Mouse (Mus musculus): Measurements from ENCODE around the gene Ptges2. TPM values are rescaled to one million over a fixed set of nuclear protein-coding genes. Genes with fewer than 3 reads are reported as not detected.

The Ptges2 gene
- 39.1 TPM for polyA plus RNA-seq (2012; fragmentation: generic; extraction: Trizol)
- long read RNA-seq, experiment 1, full-length matches to known transcripts: 54 of 61 reads
- long read RNA-seq, experiment 1, partial matches to known transcripts: 2 of 61 reads
- long read RNA-seq, experiment 1, other reads (novel, unspliced or antisense): 5 of 61 reads
- long read RNA-seq, experiment 2, full-length matches to known transcripts: 64 of 72 reads
- long read RNA-seq, experiment 2, partial matches to known transcripts: 0 of 72 reads
- long read RNA-seq, experiment 2, other reads (novel, unspliced or antisense): 8 of 72 reads

DNA sequence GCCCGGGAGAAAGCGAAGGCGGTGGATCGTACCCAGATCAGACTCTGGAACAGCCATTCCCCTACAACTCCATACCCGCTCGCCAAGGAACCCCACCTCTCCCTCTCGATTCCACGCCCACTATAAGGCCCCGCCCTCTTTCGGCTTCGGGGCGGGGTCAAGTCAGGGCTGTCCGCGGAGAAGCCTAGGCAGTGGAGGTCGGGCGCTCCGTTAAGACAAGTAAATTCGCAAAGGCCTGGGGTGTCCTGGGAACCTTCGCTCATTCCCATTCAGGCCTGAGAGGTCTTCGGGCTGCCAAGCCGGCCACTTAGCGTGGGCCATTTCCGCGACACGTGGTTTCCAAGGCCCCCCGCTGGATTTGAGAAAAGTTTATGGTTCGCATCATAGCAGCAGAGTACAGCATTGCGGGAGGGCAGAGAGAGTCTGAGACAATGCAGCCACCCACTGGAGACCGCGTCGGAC is at the start of gene Ptges2:
Gene Ptges2 (plus strand): TSS at position 413 of the 462 bp plus-strand sequence.
- H3K79me2 ChIP-seq (ENCODE audit: control insufficient read depth, insufficient read depth): peaks cover 30% of the 10 kb centered on the region
- peak within 1 kb of the TSS; percentile 86 for H3K4me3 ChIP-seq (ENCODE audit: insufficient read depth, poor library complexity, severe bottlenecking)
- H3K79me3 ChIP-seq (ENCODE audit: low read depth): peaks cover 18% of the 10 kb centered on the region
- no peaks in the 10 kb centered on the region for H3K27me3 ChIP-seq (ENCODE audit: control insufficient read depth, insufficient read depth, insufficient read length)
- peak within 1 kb of the TSS; percentile 95 for H3ac ChIP-seq (ENCODE audit: control insufficient read depth, insufficient read length, low read depth)
- peaks cover 9% of the 10 kb centered on the region for H3K36me3 ChIP-seq (ENCODE audit: control insufficient read depth, insufficient read depth)
- TF ChIP-seq USF1 (IDR thresholded peaks at IDR 0.05; ENCODE audit: low read depth) (peak; percentile 95), MYOG (IDR thresholded peaks at IDR 0.05; ENCODE audit: control insufficient read depth, extremely low read depth, insufficient read length) (no peak), MAX (IDR thresholded peaks at IDR 0.05) (peak; percentile 77), FOSL1 (IDR thresholded peaks at IDR 0.05; ENCODE audit: insufficient read depth, low read length, poor library complexity, severe bottlenecking) (no peak), CEBPB (IDR thresholded peaks at IDR 0.05; ENCODE audit: low read depth) (no peak), MYOD1 (IDR thresholded peaks at IDR 0.05; ENCODE audit: control insufficient read depth, insufficient read length, low read depth) (no peak), CTCF (IDR thresholded peaks at IDR 0.05; ENCODE audit: control insufficient read depth, insufficient read depth, insufficient read length) (no peak)

DNA sequence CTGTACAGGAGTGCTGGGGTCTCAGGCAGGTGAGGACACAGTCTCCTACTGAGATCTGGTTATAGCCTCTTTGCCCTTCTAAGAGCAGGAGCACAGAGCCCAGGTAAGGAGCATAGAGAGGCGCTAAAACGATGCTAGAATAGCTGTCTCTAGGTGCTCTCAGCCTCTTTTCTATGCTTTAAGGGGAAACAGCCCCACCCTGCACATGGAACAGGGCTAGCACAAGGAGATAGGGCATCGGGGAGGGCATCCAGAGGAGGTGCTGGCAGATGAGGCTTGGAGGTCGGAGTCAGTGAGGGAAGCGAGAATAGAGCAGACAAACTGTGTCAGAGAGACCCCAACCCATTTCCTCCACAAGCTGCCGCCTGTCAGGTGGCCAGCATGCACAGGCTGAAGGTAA is 48.7 kb upstream of the Ptges2 start:
- no peak overlapping the region for H3ac ChIP-seq (ENCODE audit: control insufficient read depth, insufficient read length, low read depth)
- no peaks in the 10 kb centered on the region for H3K36me3 ChIP-seq (ENCODE audit: control insufficient read depth, insufficient read depth)
- no peak overlapping the region for H3K4me3 ChIP-seq (ENCODE audit: insufficient read depth, poor library complexity, severe bottlenecking)
- H3K79me2 ChIP-seq (ENCODE audit: control insufficient read depth, insufficient read depth): peaks cover 8% of the 10 kb centered on the region
- no peak for TF ChIP-seq MYOG (IDR thresholded peaks at IDR 0.05; ENCODE audit: control insufficient read depth, extremely low read depth, insufficient read length)
- TF ChIP-seq CEBPB (IDR thresholded peaks at IDR 0.05; ENCODE audit: low read depth): no peak
- no peak for TF ChIP-seq CTCF (IDR thresholded peaks at IDR 0.05; ENCODE audit: control insufficient read depth, insufficient read depth, insufficient read length)
- no peak for TF ChIP-seq FOSL1 (IDR thresholded peaks at IDR 0.05; ENCODE audit: insufficient read depth, low read length, poor library complexity, severe bottlenecking)
- TF ChIP-seq USF1 (IDR thresholded peaks at IDR 0.05; ENCODE audit: low read depth): no peak
- H3K27me3 ChIP-seq (ENCODE audit: control insufficient read depth, insufficient read depth, insufficient read length): no peaks in the 10 kb centered on the region
- no peaks in the 10 kb centered on the region for H3K79me3 ChIP-seq (ENCODE audit: low read depth)

DNA sequence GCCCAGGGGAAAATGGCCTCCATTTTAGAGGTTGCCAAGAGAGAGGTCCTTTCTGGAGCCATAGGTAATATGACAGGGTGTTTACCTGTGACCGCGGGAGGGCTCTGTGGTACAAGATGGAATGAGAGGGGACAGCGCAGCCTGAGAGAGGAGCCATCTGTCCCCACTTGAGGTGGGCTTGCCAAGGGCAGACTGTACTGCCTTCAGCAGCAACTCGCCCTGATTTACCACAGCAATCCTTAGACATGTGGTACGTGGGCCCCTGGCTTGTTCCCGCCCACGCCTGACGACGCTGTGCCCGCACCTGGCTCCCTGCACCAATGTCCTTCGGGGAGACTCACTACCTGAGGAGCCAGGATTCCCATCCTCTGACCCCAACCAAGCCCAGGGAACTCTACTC is 47.4 kb upstream of the Ptges2 start:
- TF ChIP-seq CTCF (IDR thresholded peaks at IDR 0.05; ENCODE audit: control insufficient read depth, insufficient read depth, insufficient read length): no peak
- no peak for TF ChIP-seq FOSL1 (IDR thresholded peaks at IDR 0.05; ENCODE audit: insufficient read depth, low read length, poor library complexity, severe bottlenecking)
- TF ChIP-seq CEBPB (IDR thresholded peaks at IDR 0.05; ENCODE audit: low read depth): no peak
- no peak for TF ChIP-seq MAX (IDR thresholded peaks at IDR 0.05)
- TF ChIP-seq USF1 (IDR thresholded peaks at IDR 0.05; ENCODE audit: low read depth): no peak
- TF ChIP-seq MYOD1 (IDR thresholded peaks at IDR 0.05; ENCODE audit: control insufficient read depth, insufficient read length, low read depth): no peak
- Histone ChIP-seq H3K36me3 (ENCODE audit: control insufficient read depth, insufficient read depth) (no peaks in the 10 kb centered on the region), H3K79me3 (ENCODE audit: low read depth) (no peaks in the 10 kb centered on the region), H3ac (ENCODE audit: control insufficient read depth, insufficient read length, low read depth) (no peak overlapping the region), H3K27me3 (ENCODE audit: control insufficient read depth, insufficient read depth, insufficient read length) (no peaks in the 10 kb centered on the region), H3K4me3 (ENCODE audit: insufficient read depth, poor library complexity, severe bottlenecking) (no peak overlapping the region), H3K79me2 (ENCODE audit: control insufficient read depth, insufficient read depth) (peaks cover 8% of the 10 kb centered on the region)

DNA sequence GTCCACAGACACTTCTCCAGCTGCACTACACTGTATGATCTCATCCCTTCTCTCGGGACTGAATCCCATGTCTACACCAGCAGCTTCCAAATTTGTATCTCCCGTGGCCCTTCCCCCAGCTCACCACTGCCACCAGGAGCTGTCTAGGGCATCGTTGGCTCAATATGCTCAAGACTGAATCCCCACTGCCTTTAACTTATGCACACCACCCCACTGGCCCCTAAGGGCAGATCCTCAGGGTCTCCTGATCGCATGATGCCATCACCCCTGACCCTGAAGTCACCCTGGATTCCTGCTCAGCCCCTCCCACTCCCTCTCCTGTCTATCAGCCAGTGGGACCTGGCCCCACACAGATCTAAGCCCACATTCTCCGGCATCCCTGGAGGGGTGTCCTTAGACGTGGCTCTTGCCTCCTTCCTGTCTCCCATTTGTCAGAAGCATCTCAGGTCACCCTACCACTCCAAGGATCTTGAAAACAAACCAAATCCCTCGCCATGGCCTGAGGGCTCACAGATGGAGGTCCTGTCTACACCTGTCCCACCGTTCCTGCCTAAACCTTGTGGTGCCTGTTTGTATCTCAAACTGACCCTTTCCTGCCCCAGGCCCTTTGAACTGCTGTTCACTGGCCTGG is 46.0 kb upstream of the Ptges2 start:
- Histone ChIP-seq H3K4me3 (ENCODE audit: insufficient read depth, poor library complexity, severe bottlenecking) (no peak overlapping the region), H3K27me3 (ENCODE audit: control insufficient read depth, insufficient read depth, insufficient read length) (no peaks in the 10 kb centered on the region), H3ac (ENCODE audit: control insufficient read depth, insufficient read length, low read depth) (no peak overlapping the region), H3K36me3 (ENCODE audit: control insufficient read depth, insufficient read depth) (no peaks in the 10 kb centered on the region), H3K79me3 (ENCODE audit: low read depth) (no peaks in the 10 kb centered on the region), H3K79me2 (ENCODE audit: control insufficient read depth, insufficient read depth) (peaks cover 8% of the 10 kb centered on the region)
- TF ChIP-seq MYOG (IDR thresholded peaks at IDR 0.05; ENCODE audit: control insufficient read depth, extremely low read depth, insufficient read length) (no peak), USF1 (IDR thresholded peaks at IDR 0.05; ENCODE audit: low read depth) (no peak), MYOD1 (IDR thresholded peaks at IDR 0.05; ENCODE audit: control insufficient read depth, insufficient read length, low read depth) (no peak), CEBPB (IDR thresholded peaks at IDR 0.05; ENCODE audit: low read depth) (no peak), FOSL1 (IDR thresholded peaks at IDR 0.05; ENCODE audit: insufficient read depth, low read length, poor library complexity, severe bottlenecking) (no peak), MAX (IDR thresholded peaks at IDR 0.05) (no peak), CTCF (IDR thresholded peaks at IDR 0.05; ENCODE audit: control insufficient read depth, insufficient read depth, insufficient read length) (no peak)

DNA sequence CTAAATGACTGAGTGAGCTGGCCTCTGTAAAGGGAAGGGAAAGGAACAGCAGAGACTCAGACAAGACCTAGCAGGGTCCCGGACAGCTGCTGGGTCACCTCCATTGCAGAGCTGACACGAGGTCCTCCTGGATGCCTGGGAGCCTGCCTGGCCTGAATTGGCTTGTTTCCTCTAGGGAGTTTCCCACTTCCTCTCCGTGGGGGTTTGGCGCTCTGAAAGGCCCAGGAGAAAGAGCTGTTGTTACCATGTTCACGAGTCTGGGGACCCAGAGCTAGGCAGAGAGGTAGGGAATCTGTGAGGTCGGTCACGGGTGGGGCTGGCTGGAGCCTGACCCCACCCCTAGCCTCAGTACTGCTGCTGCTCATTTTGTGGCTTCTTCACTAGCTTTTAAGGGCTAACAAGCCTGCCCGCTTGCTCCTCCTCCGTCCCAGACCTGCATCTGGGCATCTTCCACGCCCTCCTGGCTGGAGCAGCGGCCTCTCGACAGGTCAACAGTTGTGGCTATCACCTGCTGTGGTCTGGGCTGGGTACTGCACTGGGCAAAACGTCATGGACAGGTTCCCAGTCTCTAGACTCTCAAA is 45.1 kb upstream of the Ptges2 start:
- H3K36me3 ChIP-seq (ENCODE audit: control insufficient read depth, insufficient read depth): no peaks in the 10 kb centered on the region
- no peak overlapping the region for H3K4me3 ChIP-seq (ENCODE audit: insufficient read depth, poor library complexity, severe bottlenecking)
- no peak for TF ChIP-seq CTCF (IDR thresholded peaks at IDR 0.05; ENCODE audit: control insufficient read depth, insufficient read depth, insufficient read length)
- TF ChIP-seq FOSL1 (IDR thresholded peaks at IDR 0.05; ENCODE audit: insufficient read depth, low read length, poor library complexity, severe bottlenecking): no peak
- no peak for TF ChIP-seq MYOG (IDR thresholded peaks at IDR 0.05; ENCODE audit: control insufficient read depth, extremely low read depth, insufficient read length)
- TF ChIP-seq CEBPB (IDR thresholded peaks at IDR 0.05; ENCODE audit: low read depth): no peak
- TF ChIP-seq MAX (IDR thresholded peaks at IDR 0.05): no peak
- no peak for TF ChIP-seq USF1 (IDR thresholded peaks at IDR 0.05; ENCODE audit: low read depth)
- TF ChIP-seq MYOD1 (IDR thresholded peaks at IDR 0.05; ENCODE audit: control insufficient read depth, insufficient read length, low read depth): no peak
- no peaks in the 10 kb centered on the region for H3K27me3 ChIP-seq (ENCODE audit: control insufficient read depth, insufficient read depth, insufficient read length)
- H3K79me3 ChIP-seq (ENCODE audit: low read depth): no peaks in the 10 kb centered on the region
- no peak overlapping the region for H3ac ChIP-seq (ENCODE audit: control insufficient read depth, insufficient read length, low read depth)
- H3K79me2 ChIP-seq (ENCODE audit: control insufficient read depth, insufficient read depth): peaks cover 8% of the 10 kb centered on the region
